Mouse (Mus musculus): Measurements from ENCODE around the gene Cspg5.
A peak's percentile ranks its signal among the peaks of the same experiment; 100 is the strongest.

The Cspg5 gene

DNA sequence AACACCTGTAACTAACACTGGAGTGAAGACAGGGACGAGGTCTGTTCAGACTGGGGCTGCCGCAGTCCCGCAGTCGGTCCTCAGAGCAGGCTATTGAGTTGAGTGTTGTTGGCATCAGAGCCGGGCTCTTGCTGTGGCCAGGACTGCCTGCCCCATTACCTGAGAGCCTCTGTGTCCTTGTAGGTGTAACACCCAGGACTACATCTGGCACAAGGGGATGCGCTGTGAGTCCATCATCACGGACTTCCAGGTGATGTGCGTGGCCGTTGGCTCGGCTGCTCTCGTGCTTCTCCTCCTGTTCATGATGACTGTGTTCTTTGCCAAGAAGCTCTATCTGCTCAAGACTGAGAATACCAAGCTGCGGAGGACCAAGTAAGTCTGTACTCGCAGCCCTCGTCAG is 7.2 kb downstream of the Cspg5 start:
- no peak for DNase-seq (ENCODE audit: low spot score in 2 of 2)

DNA sequence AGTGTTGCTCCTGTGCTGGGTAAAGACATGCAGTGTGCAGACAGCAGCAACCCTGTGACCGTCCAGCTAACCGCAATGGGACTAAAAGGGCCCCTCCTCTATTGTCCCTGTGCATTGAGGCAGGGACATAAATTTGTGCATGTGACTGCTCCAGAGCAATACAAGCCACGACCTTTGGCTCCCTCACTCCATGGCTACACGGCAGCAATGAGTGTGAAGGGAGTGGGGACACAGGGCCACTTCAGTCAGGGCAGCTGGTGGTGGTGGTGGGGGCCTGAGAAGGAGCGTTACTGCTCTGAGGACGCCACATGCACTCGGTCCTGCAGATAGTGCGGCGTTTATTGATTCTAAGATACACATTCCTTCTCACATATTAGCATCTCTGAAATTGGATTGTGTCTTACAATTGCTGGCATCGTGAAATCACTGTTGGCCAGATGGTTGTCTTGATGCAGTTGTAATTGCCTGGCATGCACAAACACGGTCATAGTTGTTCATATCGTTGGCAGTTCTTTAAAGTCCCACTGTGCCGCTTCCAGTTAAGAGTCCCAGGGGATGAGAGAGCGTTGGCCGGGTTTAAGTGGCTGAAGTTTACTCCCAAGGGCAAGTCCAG is 11.9 kb downstream of the Cspg5 start:
- peak in 1 of 2 experiments; percentile 22 for DNase-seq (ENCODE audit: low spot score in 2 of 2)

DNA sequence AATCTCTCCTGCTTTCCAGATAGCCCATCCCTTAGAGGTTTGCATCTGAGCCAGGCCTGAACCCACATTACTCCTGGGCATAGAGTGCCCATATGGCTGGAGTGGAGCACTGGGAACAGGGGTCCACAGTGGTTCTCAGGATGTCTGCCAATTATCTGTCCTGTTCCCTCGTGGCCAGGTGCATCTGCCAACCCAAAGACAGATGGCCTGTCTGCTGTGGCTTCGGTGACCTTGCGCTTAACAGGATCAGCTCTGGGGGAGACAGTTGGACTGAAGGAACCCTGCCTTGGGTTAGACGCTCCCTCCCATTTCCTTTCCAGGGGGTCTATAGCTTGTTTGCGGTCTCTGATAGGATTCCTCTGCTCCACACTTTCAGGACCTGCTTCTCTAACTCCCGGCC is 15.1 kb downstream of the Cspg5 start:
- DNase-seq (ENCODE audit: low spot score in 2 of 2): peak in 1 of 2 experiments; percentile 35

DNA sequence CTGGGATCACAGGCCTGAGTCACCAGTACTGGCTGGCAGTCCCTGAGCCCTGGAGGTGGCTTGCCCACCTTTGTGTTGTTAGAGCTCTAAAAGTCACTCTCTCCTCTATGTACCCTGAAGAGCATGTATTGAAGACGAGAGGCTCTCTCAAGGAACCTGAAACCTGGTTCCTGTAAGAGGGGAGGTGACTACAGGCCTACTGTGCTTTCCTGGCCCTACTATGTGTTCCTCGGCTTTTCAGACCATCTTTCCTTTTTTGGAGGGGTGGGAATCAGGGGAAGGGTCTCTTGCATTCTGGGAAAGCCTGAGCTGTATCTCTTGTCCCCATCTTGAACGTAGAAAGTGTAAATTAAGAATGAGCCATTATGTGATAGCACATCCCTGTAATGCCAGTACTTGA is 15.5 kb downstream of the Cspg5 start:
- no peak for DNase-seq (ENCODE audit: low spot score in 2 of 2)

DNA sequence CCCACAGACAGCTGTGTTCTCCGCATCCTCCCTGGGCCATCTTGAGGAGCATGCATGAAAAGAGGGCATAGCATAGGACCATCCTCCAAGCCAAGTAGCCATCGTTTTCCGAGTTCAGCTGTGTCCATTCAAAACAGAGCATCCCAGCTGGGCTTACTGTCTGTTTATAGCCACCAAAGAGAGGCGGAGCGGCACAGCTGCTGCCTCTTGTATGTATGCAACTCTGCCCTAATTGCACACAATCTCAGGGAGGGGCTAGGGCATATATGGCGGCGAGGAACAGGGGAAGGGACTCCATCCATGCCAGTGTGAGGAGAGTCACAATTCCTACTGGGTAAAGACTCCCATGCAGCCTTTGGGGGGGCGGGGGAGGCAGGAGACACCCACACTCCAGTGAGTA is 19.6 kb downstream of the Cspg5 start:
- DNase-seq (ENCODE audit: low spot score in 2 of 2): no peak

DNA sequence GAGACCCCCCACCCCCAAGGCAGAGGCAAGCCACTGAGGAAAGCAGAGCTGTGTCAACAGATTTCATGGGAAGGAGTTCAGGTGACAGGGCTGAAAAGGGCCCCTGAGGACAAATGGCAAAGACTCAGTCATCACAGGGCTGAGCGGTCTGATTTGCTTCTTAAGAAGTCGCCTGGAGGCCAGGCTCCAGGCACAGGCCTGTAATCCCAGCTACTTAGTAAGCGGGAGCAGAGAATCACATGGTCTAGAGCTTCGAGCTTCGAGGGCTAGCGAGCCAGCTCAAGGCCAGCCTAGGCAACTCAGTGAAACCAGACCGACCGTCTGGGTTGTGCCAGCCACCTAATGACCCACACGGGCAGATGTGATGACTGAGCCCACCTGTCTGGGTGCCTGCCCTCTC is 21.4 kb downstream of the Cspg5 start:
- DNase-seq (ENCODE audit: low spot score in 2 of 2): no peak

DNA sequence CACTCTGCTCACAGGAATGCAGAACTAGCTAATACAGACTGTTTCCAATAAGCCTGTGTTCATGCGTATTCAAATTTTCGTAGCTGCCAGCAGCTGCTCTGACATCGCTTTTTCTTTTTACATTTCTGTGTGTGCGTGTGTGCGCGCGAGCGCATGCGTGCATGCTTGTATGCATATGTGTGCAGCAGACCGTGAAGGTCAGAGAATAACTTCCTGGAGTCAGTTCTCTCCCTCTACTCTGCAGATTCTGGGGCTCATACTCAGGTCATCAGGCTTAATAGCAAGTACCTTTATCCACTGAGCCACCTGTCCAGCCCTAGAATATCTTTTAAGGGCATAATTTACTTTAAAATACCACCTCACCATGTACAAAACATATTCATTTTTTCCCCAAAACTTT is 24.8 kb downstream of the Cspg5 start:
- DNase-seq (ENCODE audit: low spot score in 2 of 2): no peak

DNA sequence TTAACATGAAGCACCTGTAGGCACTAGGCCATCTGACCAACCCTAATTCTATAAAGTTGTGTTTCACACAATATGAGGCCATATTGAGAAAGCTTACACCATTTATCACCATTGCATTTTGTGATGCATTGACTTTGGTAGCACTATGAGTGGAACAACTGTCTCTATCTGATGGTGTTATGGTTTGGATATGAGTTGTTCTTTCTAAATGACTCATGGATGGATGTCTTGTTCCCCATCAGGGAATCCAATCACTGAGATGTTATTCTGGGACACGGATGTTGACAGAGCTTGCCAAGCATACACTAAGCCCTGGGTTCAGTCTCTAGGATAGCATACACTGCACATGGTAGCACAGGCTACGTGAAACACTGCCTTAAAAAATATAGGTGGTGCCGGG is 28.7 kb downstream of the Cspg5 start:
- DNase-seq (ENCODE audit: low spot score in 2 of 2): no peak

DNA sequence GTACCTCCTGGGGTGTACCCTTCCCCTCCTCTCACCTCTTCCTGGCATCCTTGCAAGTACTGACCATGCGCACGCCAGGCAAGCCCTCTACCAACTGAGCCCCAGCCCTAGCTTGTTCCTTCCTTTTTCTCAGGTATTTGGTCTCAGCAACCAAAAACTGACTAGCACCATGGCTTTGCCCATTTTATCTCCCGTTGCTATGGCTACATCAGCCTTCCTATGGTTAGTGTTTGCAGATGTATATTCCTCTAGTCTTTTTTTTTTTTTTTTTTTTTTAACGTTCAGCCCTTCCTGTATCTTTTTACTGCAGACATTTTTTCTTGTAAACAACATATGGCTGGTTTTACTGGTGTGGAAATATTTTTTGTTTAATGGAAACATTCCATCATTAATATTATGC is 29.9 kb downstream of the Cspg5 start:
- no peak for DNase-seq (ENCODE audit: low spot score in 2 of 2)

DNA sequence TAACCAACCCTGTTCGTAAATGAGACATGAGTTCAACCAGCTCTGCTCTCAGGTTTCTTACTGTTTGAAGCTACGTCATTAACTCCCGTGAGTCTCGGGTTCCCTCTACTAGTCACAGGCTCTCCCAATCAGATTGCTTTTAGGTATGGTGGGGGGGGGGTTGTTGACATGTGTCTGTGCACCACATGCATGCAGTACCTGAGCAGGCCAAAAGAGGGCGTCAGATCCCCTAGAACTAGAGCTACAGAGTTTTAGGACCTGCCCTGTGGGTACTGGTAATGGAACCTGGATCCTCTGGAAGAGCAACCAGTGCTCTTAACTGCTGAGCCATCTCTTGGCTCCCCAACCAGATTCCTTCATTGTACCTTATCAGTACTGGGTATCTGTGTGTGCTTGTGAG is 32.3 kb downstream of the Cspg5 start:
- DNase-seq (ENCODE audit: low spot score in 2 of 2): no peak

DNA sequence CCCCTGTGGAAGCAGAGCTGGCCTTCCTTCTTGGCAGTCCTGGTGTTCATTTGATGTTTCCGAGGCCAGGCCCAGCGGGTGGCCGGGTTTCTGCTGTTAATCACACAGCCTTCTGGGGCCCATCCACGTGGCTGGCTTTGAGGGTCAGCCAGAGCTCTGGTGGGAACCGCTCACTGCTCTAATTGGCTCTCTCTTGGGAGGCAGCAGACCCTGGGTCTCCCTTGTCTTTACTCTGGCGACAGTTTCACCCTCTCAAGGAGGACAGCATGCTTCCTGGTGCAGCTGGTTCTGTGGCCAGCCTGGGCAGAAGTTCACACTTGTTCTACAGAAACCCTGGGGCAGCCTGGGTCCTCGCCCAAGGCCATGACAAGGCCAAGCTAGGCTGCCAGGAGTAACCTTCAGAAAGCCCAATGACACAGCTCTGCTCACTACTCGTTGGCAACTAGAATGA is 33.9 kb downstream of the Cspg5 start:
- DNase-seq (ENCODE audit: low spot score in 2 of 2): peak in 1 of 2 experiments; percentile 37

DNA sequence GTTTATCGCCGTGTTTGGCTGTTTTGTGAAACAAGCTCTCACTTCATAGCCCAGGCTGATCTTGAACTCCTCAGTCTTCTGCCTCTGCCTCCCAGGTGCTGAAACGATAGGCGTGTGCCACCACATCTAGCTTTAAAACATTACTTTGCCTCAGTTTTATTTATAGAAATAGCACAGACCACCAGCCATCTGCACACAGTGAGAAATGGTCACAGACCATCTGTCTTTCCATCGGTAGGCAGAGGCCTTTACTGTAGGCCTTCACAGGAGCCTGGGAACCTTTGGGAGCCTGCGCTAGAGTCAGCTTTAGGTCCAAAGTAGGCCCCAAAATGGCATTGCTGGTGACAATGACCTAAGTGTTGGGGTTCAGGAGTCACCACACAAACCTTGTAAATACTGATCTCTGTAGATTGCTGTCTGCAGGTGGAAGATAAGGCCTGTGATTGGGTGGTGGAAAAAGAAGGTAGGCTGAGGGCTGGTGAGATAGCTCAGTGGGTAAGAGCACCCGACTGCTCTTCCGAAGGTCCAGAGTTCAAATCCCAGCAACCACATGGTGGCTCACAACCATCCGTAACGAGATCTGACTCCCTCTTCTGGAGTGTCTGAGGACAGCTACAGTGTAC is 40.6 kb downstream of the Cspg5 start:
- DNase-seq (ENCODE audit: low spot score in 2 of 2): no peak

DNA sequence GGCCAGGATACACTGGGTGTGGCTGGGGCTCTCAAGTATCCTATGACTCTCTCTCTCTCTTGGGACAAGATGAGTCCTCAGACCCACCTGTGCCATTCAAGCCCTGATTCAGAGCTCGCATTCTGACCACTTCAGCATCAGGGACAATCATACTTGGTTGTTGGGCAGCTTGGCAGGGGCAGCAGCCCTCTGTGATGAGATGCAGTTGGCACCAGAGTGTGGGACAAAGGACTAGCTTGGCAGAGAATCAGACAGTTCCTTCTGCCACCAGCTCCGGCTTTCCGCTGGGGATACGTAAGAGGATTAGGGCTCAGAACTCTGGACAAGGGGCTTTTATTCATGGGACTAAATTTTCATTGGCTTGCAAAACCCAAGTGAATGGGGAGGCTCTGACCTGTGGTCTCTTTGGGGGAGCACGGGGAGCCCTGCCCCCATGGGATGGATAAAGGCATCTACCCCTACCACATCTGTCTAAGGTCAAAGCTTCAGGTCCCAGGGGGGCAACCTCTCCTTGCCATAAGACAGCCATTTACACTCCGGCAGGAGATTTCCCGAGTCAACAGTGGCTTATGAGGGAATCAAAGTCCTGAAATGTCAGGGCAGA is 43.8 kb downstream of the Cspg5 start:
- DNase-seq (ENCODE audit: low spot score in 2 of 2): peak in 1 of 2 experiments; percentile 57

DNA sequence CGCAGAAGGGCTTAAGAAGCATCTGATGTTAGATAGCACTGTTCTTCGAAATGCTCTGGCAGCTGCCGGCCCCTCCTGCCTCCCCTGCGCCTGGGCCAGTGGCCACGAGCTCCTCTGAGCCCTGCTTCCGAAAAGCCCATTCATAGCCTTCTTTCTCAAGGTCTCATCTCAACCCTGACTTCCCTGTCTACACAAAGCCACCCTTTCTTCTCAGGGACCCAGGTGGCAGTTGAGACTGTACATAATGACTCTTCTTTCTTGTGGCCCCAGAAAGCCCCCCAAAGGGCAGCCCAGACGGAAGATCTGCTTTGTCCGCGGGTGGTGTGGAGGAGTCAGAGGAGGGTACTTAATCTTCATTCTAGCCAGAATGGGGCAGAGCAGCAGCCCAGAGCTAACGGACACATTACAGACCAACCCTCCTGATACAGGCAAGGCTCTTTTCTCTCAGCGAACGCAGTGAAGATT is 49.7 kb downstream of the Cspg5 start:
- DNase-seq (ENCODE audit: low spot score in 2 of 2): peak in 1 of 2 experiments; percentile 39

DNA sequence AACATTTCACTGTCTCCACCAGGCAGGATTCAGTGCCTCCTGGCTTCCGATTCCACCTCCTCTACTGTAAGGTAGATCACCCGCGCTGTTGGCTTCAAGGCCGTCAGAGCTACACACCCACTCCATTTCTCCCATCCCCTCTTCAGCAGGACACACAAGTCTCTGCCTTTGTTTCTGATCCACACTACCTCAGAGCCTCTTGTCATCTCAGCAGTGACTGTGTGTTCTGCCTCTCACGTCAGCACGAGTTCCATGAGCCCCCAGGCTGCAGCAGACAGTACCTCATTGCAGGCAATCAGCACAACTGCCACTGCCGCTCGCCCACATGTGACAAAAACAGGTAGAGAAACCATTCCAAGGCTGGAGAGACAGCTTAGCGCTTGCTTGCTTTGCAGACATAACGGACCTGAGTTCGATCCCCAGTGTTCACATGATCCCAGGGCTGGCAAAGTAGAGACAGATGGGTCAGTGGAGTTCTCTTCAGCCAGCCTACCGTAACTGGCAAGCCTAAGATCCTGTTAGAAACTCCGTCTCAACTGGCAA is 50.4 kb downstream of the Cspg5 start:
- no peak for DNase-seq (ENCODE audit: low spot score in 2 of 2)

DNA sequence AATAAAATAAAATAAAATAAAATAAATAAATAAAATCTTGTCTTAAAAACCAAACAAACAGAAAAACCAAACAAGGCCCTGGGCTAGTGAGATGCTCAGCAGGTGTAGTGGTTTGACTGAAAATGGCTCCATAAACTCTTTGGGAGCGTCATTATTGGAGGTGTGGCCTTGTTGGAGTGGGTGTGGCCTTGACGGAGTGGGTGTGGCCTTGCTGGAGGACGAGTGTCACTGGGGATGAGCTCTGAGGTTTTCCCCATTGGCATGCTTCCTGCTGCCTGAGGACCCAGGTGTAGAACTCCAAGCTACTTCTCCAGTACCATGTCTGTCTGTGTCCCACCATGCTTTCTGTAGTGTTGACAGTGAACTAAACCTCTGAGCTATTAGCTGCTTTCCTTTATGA is 51.2 kb downstream of the Cspg5 start:
- DNase-seq (ENCODE audit: low spot score in 2 of 2): no peak

DNA sequence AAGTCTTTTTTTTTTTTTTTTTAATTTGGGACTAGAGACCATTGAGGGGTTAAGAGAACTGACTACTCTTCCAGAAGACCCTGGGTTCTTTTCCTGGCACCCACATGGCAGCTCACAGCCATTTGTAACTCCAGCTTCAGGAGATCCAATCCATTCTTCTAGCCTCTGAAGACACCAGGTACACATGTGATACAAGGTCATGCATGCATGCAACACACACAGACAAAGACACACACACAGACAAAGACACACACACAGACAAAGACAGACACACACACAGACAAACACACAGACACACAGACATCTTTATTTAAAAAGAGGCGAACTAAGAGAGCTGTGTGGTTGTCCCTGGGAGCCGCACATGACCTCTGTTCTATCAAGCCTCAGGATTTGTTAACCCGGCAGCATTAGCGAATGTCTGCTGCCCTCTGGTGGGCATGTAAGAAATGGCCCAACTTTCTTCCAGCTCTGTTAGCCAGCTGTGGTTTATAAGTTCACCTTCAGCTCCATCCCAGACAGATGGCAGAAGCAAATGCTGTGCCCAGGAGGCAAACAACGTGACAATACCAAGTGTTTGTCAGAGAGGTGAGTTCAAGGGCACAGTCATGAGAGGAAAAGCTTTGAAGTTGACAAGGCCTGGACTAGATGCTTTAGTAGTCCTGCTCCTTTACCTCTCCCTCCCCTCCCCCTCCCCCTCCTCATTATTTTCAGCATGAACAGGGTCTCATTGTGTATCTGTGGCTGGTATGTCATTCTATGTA is 53.5 kb downstream of the Cspg5 start:
- peak; percentile 82 to 88 for DNase-seq (ENCODE audit: low spot score in 2 of 2)

DNA sequence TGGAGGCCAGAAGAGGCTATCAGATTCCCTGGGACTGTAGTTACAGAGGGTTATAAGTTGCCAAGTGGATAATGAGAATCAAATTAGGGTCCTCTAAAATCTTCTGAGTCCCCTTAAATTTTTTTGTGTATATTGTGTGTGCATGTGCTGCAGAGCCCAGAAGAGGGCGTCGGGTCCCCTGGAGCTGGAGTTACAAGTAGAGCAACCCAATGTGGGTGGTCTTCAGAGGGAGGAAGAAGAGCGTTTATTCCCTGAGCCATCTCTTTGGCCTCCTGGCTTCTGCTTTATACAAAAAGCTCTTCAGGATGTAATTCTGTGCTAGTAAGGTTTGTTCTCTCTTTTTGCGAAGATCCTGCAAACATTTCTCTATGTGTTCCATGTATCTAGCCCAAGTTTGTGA is 60.9 kb downstream of the Cspg5 start:
- peak in 1 of 2 experiments; percentile 26 for DNase-seq (ENCODE audit: low spot score in 2 of 2)

DNA sequence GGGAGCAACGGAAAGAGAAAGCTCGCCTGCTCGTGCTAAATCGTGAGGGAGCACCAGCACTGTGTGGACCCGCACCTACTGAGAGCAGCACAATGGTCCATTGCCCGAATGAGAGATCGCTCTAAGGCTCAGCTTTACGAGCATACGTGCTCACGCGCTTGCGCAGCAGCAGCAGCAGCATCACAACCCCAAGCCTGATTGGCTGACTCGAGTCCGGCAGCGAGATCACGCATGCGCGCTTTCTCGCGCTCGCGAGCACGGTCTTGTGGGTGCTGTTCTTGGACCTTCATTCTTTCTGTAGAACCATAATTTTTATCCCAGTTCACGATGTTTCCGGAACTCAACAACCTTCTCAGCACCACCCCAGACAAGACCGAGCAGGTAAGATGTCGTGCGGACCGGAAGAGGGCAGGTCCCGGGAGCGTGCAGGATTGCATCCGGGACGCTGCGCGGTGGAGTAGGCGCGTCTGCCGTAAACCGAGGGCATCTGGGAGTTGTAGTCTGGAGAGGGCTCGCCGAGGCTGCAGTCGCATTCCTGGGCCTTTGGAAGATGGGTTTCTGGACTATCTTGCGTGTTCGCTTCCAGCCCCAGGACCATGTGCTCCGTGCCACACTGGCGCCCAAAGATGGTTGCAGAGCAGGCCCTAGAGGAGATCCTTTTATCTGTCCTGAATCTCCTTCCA is 61.5 kb downstream of the Cspg5 start, which contains the start of gene Elp6:
Gene Elp6 (plus strand): TSS at position 205 of the 683 bp plus-strand sequence.
- peak; percentile 68 to 87 for DNase-seq (ENCODE audit: low spot score in 2 of 2)

DNA sequence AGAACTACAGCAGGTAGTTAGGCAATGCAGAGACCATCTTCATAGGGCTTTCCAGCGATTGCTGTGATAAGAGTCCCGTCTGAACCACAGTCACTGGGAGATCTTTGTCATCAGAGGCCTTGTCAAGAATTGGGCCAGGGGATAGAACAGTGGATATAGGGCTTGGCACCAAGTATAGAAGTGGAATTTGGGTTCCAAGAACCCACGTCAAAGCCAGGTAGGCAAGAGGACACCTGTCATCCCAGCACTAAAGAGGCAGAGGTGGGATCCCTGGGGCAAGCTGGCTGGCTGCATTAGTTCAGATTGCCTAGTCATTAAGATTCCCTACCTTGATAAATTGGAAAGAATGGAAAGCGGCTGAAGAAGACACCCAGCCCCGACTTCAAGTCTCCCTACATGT is 62.8 kb downstream of the Cspg5 start:
- DNase-seq (ENCODE audit: low spot score in 2 of 2): no peak

Data from cerebellum, postnatal 4 days (tissue).